Mouse (Mus musculus): ENCODE data around the gene Tapt1.

- TF ChIP-seq CTCF (IDR thresholded peaks at IDR 0.05) (no peak), EP300 (IDR thresholded peaks at IDR 0.05; ENCODE audit: insufficient read depth, low read depth, low read length) (no peak)
Measured at GRCm38 (mm10) chr5:44241726-44242125, 15.3 kb upstream of the Tapt1 start.

All from heart, adult 2 months (tissue).